Mouse (Mus musculus): ENCODE data around the gene Zfp967. TPM values are rescaled to one million over a fixed set of nuclear protein-coding genes. Genes with fewer than 3 reads are reported as not detected.
"Not testable (repeated sequence)": the region's sequence is repeated elsewhere in the genome, so short reads cannot be mapped to it uniquely, and the experiment has no call there.

Gene Zfp967
- polyA plus RNA-seq (2015; fragmentation: Nextera tagmentation; extraction: Ambion mirVana): not detected in 2 replicates

GRCm38 (mm10) chr2:176520756-176521155 lies at the start of gene Zfp967:
Gene Zfp967 (plus strand): TSS chr2:176521056.
- not testable (repeated sequence) for H3K27me3 ChIP-seq; H3K9ac ChIP-seq; ATAC-seq (ENCODE audit: low FRiP score); H3K4me2 ChIP-seq; H3K4me1 ChIP-seq (replicated peaks); H3K9me3 ChIP-seq; H3K36me3 ChIP-seq; H3K4me3 ChIP-seq; H3K27ac ChIP-seq
- WGBS: no CpG with 5 or more reads among the region's 9 CpGs

GRCm38 (mm10) chr2:176486683-176487082 lies 34.2 kb upstream of the Zfp967 start, which contains the start of gene Gm14434:
Gene Gm14434 (minus strand): TSS chr2:176486783.
- not testable (repeated sequence) for H3K27me3 ChIP-seq; H3K9me3 ChIP-seq; H3K9ac ChIP-seq; H3K4me1 ChIP-seq (replicated peaks); H3K27ac ChIP-seq; ATAC-seq (ENCODE audit: low FRiP score); H3K4me3 ChIP-seq; H3K36me3 ChIP-seq; H3K4me2 ChIP-seq
- WGBS: no CpG with 5 or more reads among the region's 4 CpGs

Other genes with a start within 250 kb of the Zfp967 start
- not detected in 2 replicates for gene Gm11009, start 201.6 kb upstream of the Zfp967 start, polyA plus RNA-seq (2015; fragmentation: Nextera tagmentation; extraction: Ambion mirVana)
- gene Gm14435, start 97.5 kb upstream of the Zfp967 start, polyA plus RNA-seq (2015; fragmentation: Nextera tagmentation; extraction: Ambion mirVana): 7.4 and 8.7 TPM in 2 replicates
- gene Gm14434, start 34.3 kb upstream of the Zfp967 start, polyA plus RNA-seq (2015; fragmentation: Nextera tagmentation; extraction: Ambion mirVana): 16.7 and 18.0 TPM in 2 replicates
- gene Gm14308, start 115.3 kb downstream of the Zfp967 start, polyA plus RNA-seq (2015; fragmentation: Nextera tagmentation; extraction: Ambion mirVana): 19.6 and 25.3 TPM in 2 replicates
- gene Zfp973, start 149.5 kb downstream of the Zfp967 start, polyA plus RNA-seq (2015; fragmentation: Nextera tagmentation; extraction: Ambion mirVana): 7.2 and 9.3 TPM in 2 replicates
- gene Gm14305, start 187.3 kb downstream of the Zfp967 start, polyA plus RNA-seq (2015; fragmentation: Nextera tagmentation; extraction: Ambion mirVana): 34.2 and 36.5 TPM in 2 replicates

Measured in hindbrain, embryonic 13.5 days (tissue).